Mouse (Mus musculus) heart, postnatal 0 days (tissue): ENCODE data around the gene Cpd. TPM values are rescaled to one million over a fixed set of nuclear protein-coding genes. Genes with fewer than 3 reads are reported as not detected.

Source experiments
- ATAC-seq: fragments of 200-750 bp; cut with Nextera tagmentation; 2 replicates; pipeline ENCODE4 v1.8.0; 2017; ENCODE audit warnings: low read depth, moderate number of reproducible peaks, moderate library complexity; ENCODE audit not compliant: insufficient read depth
- DNase-seq: peaks from one replicate; pipeline ENCODE4 v3.0.0-alpha.2; 2016; ENCODE audit warnings: low spot score
- H3K27ac ChIP-seq: fragments of 300-500 bp; sonication (generic); 2 replicates; pipeline ENCODE4 v1.5.1; 2014; ENCODE audit warnings: low read depth, mild to moderate bottlenecking
- H3K27me3 ChIP-seq: fragments of 300-500 bp; sonication (generic); 2 replicates; pipeline ENCODE4 v1.6.1; 2014; ENCODE audit warnings: low read length, mixed read lengths; ENCODE audit not compliant: control insufficient read depth, insufficient read depth
- H3K36me3 ChIP-seq: fragments of 300-500 bp; sonication (generic); replicated peaks from 2 replicates; pipeline ENCODE4 v1.6.1; 2014; ENCODE audit warnings: low read length, mixed read lengths; ENCODE audit not compliant: control insufficient read depth, insufficient read depth
- H3K4me1 ChIP-seq: fragments of 300-500 bp; sonication (generic); 2 replicates; pipeline ENCODE4 v1.6.1; 2014; ENCODE audit warnings: antibody characterized with exemption; ENCODE audit not compliant: control insufficient read depth, insufficient read depth
- H3K4me2 ChIP-seq: fragments of 300-500 bp; sonication (generic); 2 replicates; pipeline ENCODE4 v1.6.1; 2014; ENCODE audit warnings: low read depth, mild to moderate bottlenecking, low read length, moderate library complexity
- H3K4me3 ChIP-seq: fragments of 300-500 bp; sonication (generic); 2 replicates; pipeline ENCODE4 v1.5.1; 2014; ENCODE audit warnings: low read depth, low read length
- H3K9ac ChIP-seq: fragments of 300-500 bp; sonication (generic); replicated peaks from 2 replicates; pipeline ENCODE4 v1.6.1; 2014; ENCODE audit warnings: low read depth, low read length, mixed read lengths
- H3K9me3 ChIP-seq: fragments of 300-500 bp; sonication (generic); replicated peaks from 2 replicates; pipeline ENCODE4 v1.6.1; 2016; ENCODE audit warnings: low read length; ENCODE audit not compliant: control insufficient read depth
- CTCF ChIP-seq: IDR thresholded peaks from 2 replicates; pipeline ENCODE4 v1.5.1; 2016; ENCODE audit warnings: antibody characterized with exemption, control low read depth, low read depth
- EP300 ChIP-seq: IDR thresholded peaks from 2 replicates; pipeline ENCODE4 v1.6.1; 2016; ENCODE audit warnings: antibody characterized with exemption, low read depth
- WGBS: fragments of 180-500 bp; shearing (Covaris S2); extraction: QIAGEN DNeasy Blood & Tissue Kit; methylation state at CpG from one replicate; pipeline ENCODE4 v1.1.7; 2014; 5-methylcytosine and 5-hydroxymethylcytosine counted together
- polyA plus RNA-seq: library from polyadenylated mRNA; unstranded; fragments of >200 nt; fragmentation: Nextera tagmentation; extraction: Ambion mirVana; gene quantifications from 2 replicates; pipeline ENCODE4 v1.2.1, GENCODE M21; 2015
- total RNA-seq: library from RNA; depleted of rRNA; stranded (reverse); fragments of >200 nt; gene quantifications from 2 replicates; pipeline ENCODE4 v1.2.3, GENCODE M21; 2014; ENCODE audit warnings: low replicate concordance; rRNA removed

The Cpd gene
- total and polyA plus RNA-seq, 2 experiments from 2014 or later: 8.6 to 66.9 TPM

DNA sequence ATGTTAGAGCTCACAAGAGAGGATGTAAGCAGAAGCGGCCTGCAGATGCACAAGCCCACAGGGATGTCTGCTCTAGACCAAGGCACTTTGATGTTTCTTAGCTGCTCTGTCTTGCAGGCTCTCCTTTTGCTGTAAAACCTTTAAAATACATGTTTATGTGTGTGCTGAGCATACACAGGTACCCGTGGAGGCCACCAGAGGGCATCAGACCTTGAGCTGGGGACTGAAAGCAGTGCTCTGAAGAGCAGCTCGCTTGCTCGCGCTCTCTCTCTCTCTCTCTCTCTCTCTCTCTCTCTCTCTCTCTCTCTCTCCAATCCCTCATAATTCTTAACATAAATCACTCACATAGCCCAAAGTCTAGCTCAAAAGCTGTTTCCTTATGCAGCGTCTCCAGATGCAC lies 107.7 kb downstream of the Cpd start:
- no peak overlapping the region for H3K4me2 ChIP-seq
- 0 out of 2 replicates have a peak, but pooled peaks cover 3% of the 10 kb centered on the region for H3K4me1 ChIP-seq
- ATAC-seq (no peak), DNase-seq (no peak)
- no peaks in the 10 kb centered on the region for H3K27me3 ChIP-seq
- no peak overlapping the region for H3K27ac ChIP-seq
- 74% methylated on average over 6 of the region's 6 CpGs for WGBS
- H3K36me3 ChIP-seq: peaks cover 47% of the 10 kb centered on the region
- H3K9ac ChIP-seq: no peak overlapping the region
- H3K4me3 ChIP-seq: no peak overlapping the region
- TF ChIP-seq CTCF: peak; percentile 31
- TF ChIP-seq EP300: no peak
- no peaks in the 10 kb centered on the region for H3K9me3 ChIP-seq

DNA sequence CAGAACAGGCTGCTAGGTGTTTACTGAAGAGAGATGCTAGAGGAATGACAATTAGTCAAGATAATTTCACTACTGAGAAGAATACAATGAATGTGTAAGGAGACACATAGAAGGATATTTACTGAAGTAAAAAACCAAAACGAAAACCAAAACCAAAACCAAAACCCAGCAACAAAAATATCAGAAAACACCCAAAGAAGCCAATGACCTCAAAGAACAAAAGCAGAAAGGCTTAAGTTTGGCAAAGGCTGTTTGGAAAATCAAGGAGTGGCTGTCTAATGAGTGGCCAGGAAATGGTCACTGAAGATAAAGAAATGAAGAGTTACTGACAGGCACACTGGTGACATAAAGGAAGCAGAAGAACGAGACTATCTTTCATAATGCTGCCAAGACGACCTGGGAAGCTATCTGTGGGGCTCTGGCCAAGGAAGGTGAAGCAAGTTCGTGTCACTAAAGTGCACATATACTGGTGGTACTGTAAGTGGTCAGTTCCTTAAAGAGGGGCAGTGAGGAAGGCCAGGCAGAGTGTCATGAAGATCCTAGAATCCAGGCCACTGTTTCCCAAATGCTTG lies 111.0 kb downstream of the Cpd start:
- Histone ChIP-seq H3K27ac (peak overlapping the region; percentile 53), H3K4me3 (no peak overlapping the region), H3K9me3 (no peaks in the 10 kb centered on the region), H3K4me2 (peak overlapping the region; percentile 15; the same call in 1 of the 2 replicates), H3K36me3 (peaks cover 50% of the 10 kb centered on the region), H3K9ac (no peak overlapping the region), H3K4me1 (0 out of 2 replicates have a peak, but pooled peaks cover 3% of the 10 kb centered on the region), H3K27me3 (no peaks in the 10 kb centered on the region)
- 43% methylated on average over 4 of the region's 4 CpGs for WGBS
- ATAC-seq (no peak), DNase-seq (no peak)
- TF ChIP-seq CTCF (no peak), EP300 (no peak)

DNA sequence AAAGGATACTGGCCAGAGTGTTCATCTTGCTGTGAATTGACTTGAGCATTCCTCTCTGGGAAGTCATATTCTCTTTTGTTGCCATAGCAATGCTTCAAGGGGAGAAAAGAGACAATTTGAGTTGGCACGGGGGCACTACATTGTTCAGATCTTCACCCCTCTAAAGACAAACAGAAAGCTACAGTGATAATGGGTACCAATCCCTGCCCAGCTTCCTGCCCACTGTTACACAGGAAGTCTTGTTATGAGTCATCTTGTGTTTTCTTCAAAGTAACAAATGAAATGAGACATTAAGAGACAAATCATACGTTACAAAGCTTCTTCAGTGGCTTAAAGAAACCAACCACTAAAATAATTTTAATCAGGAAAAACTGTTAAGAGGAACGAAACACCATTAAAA lies 112.3 kb downstream of the Cpd start:
- H3K9me3 ChIP-seq: no peaks in the 10 kb centered on the region
- 77% methylated on average over 3 of the region's 3 CpGs for WGBS

GRCm38 (mm10) chr11:76730650-76731049 lies 116.2 kb downstream of the Cpd start:
- Histone ChIP-seq H3K9me3 (no peaks in the 10 kb centered on the region), H3K27me3 (no peaks in the 10 kb centered on the region), H3K27ac (0 out of 2 replicates have a peak overlapping the region, but pooled peaks have one; percentile 16), H3K4me1 (0 out of 2 replicates have a peak, but pooled peaks cover 3% of the 10 kb centered on the region), H3K4me3 (no peak overlapping the region), H3K4me2 (no peak overlapping the region), H3K9ac (no peak overlapping the region), H3K36me3 (peaks cover 71% of the 10 kb centered on the region)
- WGBS: 74% methylated on average over 3 of the region's 3 CpGs
- ATAC-seq (no peak), DNase-seq (no peak)
- TF ChIP-seq EP300: no peak
- no peak for TF ChIP-seq CTCF

More for the DNA sequence above, 112.3 kb downstream of the Cpd start:
- Histone ChIP-seq H3K4me2 (no peak overlapping the region), H3K9ac (no peak overlapping the region), H3K27ac (peak overlapping the region; percentile 41; the same call in 1 of the 2 replicates), H3K4me1 (0 out of 2 replicates have a peak, but pooled peaks cover 3% of the 10 kb centered on the region), H3K36me3 (peaks cover 54% of the 10 kb centered on the region), H3K27me3 (no peaks in the 10 kb centered on the region), H3K4me3 (no peak overlapping the region)
- no peak for DNase-seq
- no peak for TF ChIP-seq CTCF
- no peak for TF ChIP-seq EP300
- no peak for ATAC-seq

Other genes with a start within 250 kb of the Cpd start
- gene Abr, start 224.7 kb downstream of the Cpd start, total RNA-seq: 37.3 and 48.9 TPM in 2 replicates
- gene Abr, start 224.7 kb downstream of the Cpd start, polyA plus RNA-seq: 12.1 and 14.1 TPM in 2 replicates
- gene Bhlha9, start 174.5 kb downstream of the Cpd start, total RNA-seq: not detected in 2 replicates
- not detected in 2 replicates for gene Bhlha9, start 174.5 kb downstream of the Cpd start, polyA plus RNA-seq
- 0.46 and 0.50 TPM in 2 replicates for gene Trarg1, start 167.2 kb downstream of the Cpd start, total RNA-seq
- 0.82 and 0.92 TPM in 2 replicates for gene Trarg1, start 167.2 kb downstream of the Cpd start, polyA plus RNA-seq
- 15.3 and 35.4 TPM in 2 replicates for gene Gosr1, start 83.4 kb downstream of the Cpd start, total RNA-seq
- gene Gosr1, start 83.4 kb downstream of the Cpd start, polyA plus RNA-seq: 15.4 and 16.8 TPM in 2 replicates
- gene Tmigd1, start 55.1 kb upstream of the Cpd start, total RNA-seq: not detected in 2 replicates
- gene Tmigd1, start 55.1 kb upstream of the Cpd start, polyA plus RNA-seq: 0.41 and 0.56 TPM in 2 replicates
- gene Blmh, start 77.8 kb upstream of the Cpd start, total RNA-seq: 40.2 and 92.9 TPM in 2 replicates
- 63.1 and 63.7 TPM in 2 replicates for gene Blmh, start 77.8 kb upstream of the Cpd start, polyA plus RNA-seq
- gene Slc6a4, start 151.6 kb upstream of the Cpd start, total RNA-seq: 0.08 and 1.4 TPM in 2 replicates
- 0.44 and 0.71 TPM in 2 replicates for gene Slc6a4, start 151.6 kb upstream of the Cpd start, polyA plus RNA-seq
- 0.57 and 3.7 TPM in 2 replicates for gene Nsrp1, start 231.4 kb upstream of the Cpd start, total RNA-seq
- 45.1 and 50.2 TPM in 2 replicates for gene Nsrp1, start 231.4 kb upstream of the Cpd start, polyA plus RNA-seq